Mouse (Mus musculus) embryonic fibroblast, embryonic 13.5 days (primary cell): ENCODE measurements around the gene Klhdc8b.

Source experiments
- CTCF ChIP-seq: IDR thresholded peaks from 2 replicates; pipeline ENCODE4 v1.5.1; 2011; ENCODE audit warnings: mild to moderate bottlenecking, control low read depth, low read length, moderate library complexity, borderline replicate concordance; ENCODE audit not compliant: insufficient read depth
- POLR2A ChIP-seq: IDR thresholded peaks from 2 replicates; pipeline ENCODE4 v1.6.1; 2011; ENCODE audit warnings: low read depth, mild to moderate bottlenecking, control low read depth, low read length, moderate library complexity

DNA sequence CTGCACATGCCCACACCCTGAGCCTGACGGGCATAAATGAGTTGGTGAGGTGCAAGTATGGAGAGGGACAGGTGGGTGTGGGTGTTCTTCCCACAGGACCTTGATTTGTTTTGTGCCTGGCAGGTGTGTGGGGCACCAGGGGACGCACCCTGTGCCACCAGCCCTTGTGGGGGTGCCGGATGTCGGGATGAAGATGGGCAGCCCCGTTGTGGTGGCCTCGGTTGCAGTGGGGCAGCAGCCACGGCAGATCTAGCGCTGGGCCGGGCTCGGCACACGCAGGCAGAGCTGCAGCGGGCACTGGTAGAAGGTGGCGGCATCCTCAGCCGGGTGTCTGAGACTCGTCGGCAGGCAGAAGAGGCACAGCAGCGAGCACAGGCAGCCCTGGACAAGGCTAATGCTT lies 27.0 kb upstream of the Klhdc8b start:
- TF ChIP-seq POLR2A (no peak), CTCF (no peak)
